Mouse (Mus musculus) CH12.LX (cell line): ENCODE measurements around the gene Slc7a11.

Experiments
- CHD2 ChIP-seq: IDR thresholded peaks from 2 replicates; pipeline ENCODE4 v1.6.1; 2011; ENCODE audit warnings: low read length, improper control_type of control experiment
- CTCF ChIP-seq, 2 experiments: IDR thresholded peaks in 1 of 2; conservative IDR thresholded peaks in 1 of 2; 2 replicates each; pipeline ENCODE4 v1.5.1; 2011 to 2012; ENCODE audit warnings: low read depth in 2 of 2, low read length in 2 of 2, improper control_type of control experiment in 1 of 2, inconsistent platforms in 1 of 2, mild to moderate bottlenecking in 1 of 2, moderate library complexity in 1 of 2
- ELF1 ChIP-seq: IDR thresholded peaks from 2 replicates; pipeline ENCODE4 v1.6.1; 2014; ENCODE audit warnings: low read depth, mild to moderate bottlenecking, inconsistent platforms, low read length, improper control_type of control experiment
- ETS1 ChIP-seq: conservative IDR thresholded peaks from 2 replicates; pipeline ENCODE4 v1.6.1; 2012; ENCODE audit warnings: low read depth, mild to moderate bottlenecking, inconsistent platforms, low read length, improper control_type of control experiment, moderate library complexity
- MAX ChIP-seq: IDR thresholded peaks from 2 replicates; pipeline ENCODE4 v1.6.1; 2011; ENCODE audit warnings: low read length, improper control_type of control experiment
- POLR2A ChIP-seq: IDR thresholded peaks from 2 replicates; pipeline ENCODE4 v1.6.1; 2011; ENCODE audit warnings: low read depth, mild to moderate bottlenecking, improper control_type of control experiment, low read length

GRCm38 (mm10) chr3:50491678-50492077 lies 48.3 kb upstream of the Slc7a11 start:
- TF ChIP-seq MAX (no peak), CHD2 (no peak), CTCF (conservative IDR thresholded peaks at IDR 0.05 in 1 of 2, IDR thresholded peaks at IDR 0.05 in 1 of 2; ENCODE audit: low read depth in 2 of 2, low read length in 2 of 2) (no peak), ETS1 (no peak), POLR2A (no peak), ELF1 (no peak)
